Mouse (Mus musculus): ENCODE data around the gene Fos. TPM values are rescaled to one million over a fixed set of nuclear protein-coding genes. Genes with fewer than 3 reads are reported as not detected.
A peak's percentile ranks its signal among the peaks of the same experiment; 100 is the strongest.

Gene Fos
- 1.8 TPM in 2 replicates for polyA plus RNA-seq (2015; fragmentation: Nextera tagmentation; extraction: Ambion mirVana)

- peak within 1 kb of the TSS; percentile 96 for H3K4me2 ChIP-seq (ENCODE audit: low read length)
- no peaks in the 10 kb centered on the region for H3K9me3 ChIP-seq (replicated peaks; ENCODE audit: control insufficient read depth, low read length, poor library complexity, severe bottlenecking)
- H3K9ac ChIP-seq (ENCODE audit: low read depth, low read length), result peak within 1 kb of the TSS; percentile 65
- no peaks in the 10 kb centered on the region for H3K36me3 ChIP-seq (ENCODE audit: control insufficient read depth, insufficient read depth, low read length)
- peak within 1 kb of the TSS; percentile 55; the same call in 1 of the 2 replicates for H3K27ac ChIP-seq (ENCODE audit: low read length)
- peaks cover 26% of the 10 kb centered on the region for H3K4me1 ChIP-seq (ENCODE audit: control insufficient read depth, insufficient read depth, low read length)
- peak; percentile 91 for ATAC-seq
- WGBS, result under 1% methylated on average over 56 of the region's 56 CpGs
- H3K27me3 ChIP-seq (ENCODE audit: control insufficient read depth, insufficient read depth, low read depth, low read length), result peaks cover 13% of the 10 kb centered on the region
- peak within 1 kb of the TSS; percentile 47 for H3K4me3 ChIP-seq (ENCODE audit: low read depth, low read length)
Observed at GRCm38 (mm10) chr12:85473481-85474297, at the start of gene Fos. TSS of gene Fos (plus strand) at chr12:85473890.

- 95% methylated on average over 11 of the region's 11 CpGs for WGBS
- ATAC-seq, result no peak
- Histone ChIP-seq H3K4me2 (ENCODE audit: low read length) (no peak overlapping the region), H3K9ac (ENCODE audit: low read depth, low read length) (no peak overlapping the region), H3K36me3 (ENCODE audit: control insufficient read depth, insufficient read depth, low read length) (no peaks in the 10 kb centered on the region), H3K27me3 (ENCODE audit: control insufficient read depth, insufficient read depth, low read depth, low read length) (no peaks in the 10 kb centered on the region), H3K4me1 (ENCODE audit: control insufficient read depth, insufficient read depth, low read length) (no peaks in the 10 kb centered on the region), H3K4me3 (ENCODE audit: low read depth, low read length) (no peak overlapping the region), H3K9me3 (replicated peaks; ENCODE audit: control insufficient read depth, low read length, poor library complexity, severe bottlenecking) (no peaks in the 10 kb centered on the region), H3K27ac (ENCODE audit: low read length) (no peak overlapping the region)
Observed at GRCm38 (mm10) chr12:85425721-85426120, 48.0 kb upstream of the Fos start.

- Histone ChIP-seq H3K9ac (ENCODE audit: low read depth, low read length) (no peak overlapping the region), H3K36me3 (ENCODE audit: control insufficient read depth, insufficient read depth, low read length) (no peaks in the 10 kb centered on the region), H3K27ac (ENCODE audit: low read length) (no peak overlapping the region), H3K4me1 (ENCODE audit: control insufficient read depth, insufficient read depth, low read length) (no peaks in the 10 kb centered on the region), H3K9me3 (replicated peaks; ENCODE audit: control insufficient read depth, low read length, poor library complexity, severe bottlenecking) (no peaks in the 10 kb centered on the region), H3K4me3 (ENCODE audit: low read depth, low read length) (no peak overlapping the region), H3K27me3 (ENCODE audit: control insufficient read depth, insufficient read depth, low read depth, low read length) (no peaks in the 10 kb centered on the region), H3K4me2 (ENCODE audit: low read length) (no peak overlapping the region)
- 55% methylated on average over 10 of the region's 10 CpGs for WGBS
- no peak for ATAC-seq
Observed at GRCm38 (mm10) chr12:85426126-85426525, 47.6 kb upstream of the Fos start.

- Histone ChIP-seq H3K4me1 (ENCODE audit: control insufficient read depth, insufficient read depth, low read length) (no peaks in the 10 kb centered on the region), H3K27ac (ENCODE audit: low read length) (no peak overlapping the region), H3K36me3 (ENCODE audit: control insufficient read depth, insufficient read depth, low read length) (no peaks in the 10 kb centered on the region), H3K9me3 (replicated peaks; ENCODE audit: control insufficient read depth, low read length, poor library complexity, severe bottlenecking) (no peaks in the 10 kb centered on the region), H3K27me3 (ENCODE audit: control insufficient read depth, insufficient read depth, low read depth, low read length) (no peaks in the 10 kb centered on the region), H3K4me2 (ENCODE audit: low read length) (no peak overlapping the region), H3K9ac (ENCODE audit: low read depth, low read length) (no peak overlapping the region), H3K4me3 (ENCODE audit: low read depth, low read length) (no peak overlapping the region)
- no peak for ATAC-seq
- 86% methylated on average over 7 of the region's 7 CpGs for WGBS
Observed at GRCm38 (mm10) chr12:85427802-85428201, 45.9 kb upstream of the Fos start.

GRCm38 (mm10) chr12:85429999-85430398 is 43.7 kb upstream of the Fos start:
- no peak overlapping the region for H3K9ac ChIP-seq (ENCODE audit: low read depth, low read length)
- H3K4me2 ChIP-seq (ENCODE audit: low read length), result no peak overlapping the region
- H3K36me3 ChIP-seq (ENCODE audit: control insufficient read depth, insufficient read depth, low read length), result no peaks in the 10 kb centered on the region
- WGBS, result 80% methylated on average over 4 of the region's 4 CpGs
- ATAC-seq, result no peak
- no peaks in the 10 kb centered on the region for H3K4me1 ChIP-seq (ENCODE audit: control insufficient read depth, insufficient read depth, low read length)
- no peaks in the 10 kb centered on the region for H3K27me3 ChIP-seq (ENCODE audit: control insufficient read depth, insufficient read depth, low read depth, low read length)
- no peak overlapping the region for H3K4me3 ChIP-seq (ENCODE audit: low read depth, low read length)
- no peak overlapping the region for H3K27ac ChIP-seq (ENCODE audit: low read length)
- no peaks in the 10 kb centered on the region for H3K9me3 ChIP-seq (replicated peaks; ENCODE audit: control insufficient read depth, low read length, poor library complexity, severe bottlenecking)

GRCm38 (mm10) chr12:85430434-85430833 is 43.3 kb upstream of the Fos start:
- 59% methylated on average over 6 of the region's 6 CpGs for WGBS
- no peak overlapping the region for H3K27ac ChIP-seq (ENCODE audit: low read length)
- no peak overlapping the region for H3K9ac ChIP-seq (ENCODE audit: low read depth, low read length)
- peaks cover 3% of the 10 kb centered on the region for H3K4me1 ChIP-seq (ENCODE audit: control insufficient read depth, insufficient read depth, low read length)
- no peaks in the 10 kb centered on the region for H3K27me3 ChIP-seq (ENCODE audit: control insufficient read depth, insufficient read depth, low read depth, low read length)
- H3K36me3 ChIP-seq (ENCODE audit: control insufficient read depth, insufficient read depth, low read length), result no peaks in the 10 kb centered on the region
- no peak for ATAC-seq
- H3K4me3 ChIP-seq (ENCODE audit: low read depth, low read length), result no peak overlapping the region
- H3K9me3 ChIP-seq (replicated peaks; ENCODE audit: control insufficient read depth, low read length, poor library complexity, severe bottlenecking), result no peaks in the 10 kb centered on the region
- no peak overlapping the region for H3K4me2 ChIP-seq (ENCODE audit: low read length)

GRCm38 (mm10) chr12:85433850-85434249 is 39.8 kb upstream of the Fos start:
- ATAC-seq, result no peak
- no peak overlapping the region for H3K9ac ChIP-seq (ENCODE audit: low read depth, low read length)
- no peak overlapping the region for H3K4me2 ChIP-seq (ENCODE audit: low read length)
- H3K9me3 ChIP-seq (replicated peaks; ENCODE audit: control insufficient read depth, low read length, poor library complexity, severe bottlenecking), result no peaks in the 10 kb centered on the region
- H3K36me3 ChIP-seq (ENCODE audit: control insufficient read depth, insufficient read depth, low read length), result no peaks in the 10 kb centered on the region
- no peak overlapping the region for H3K27ac ChIP-seq (ENCODE audit: low read length)
- peaks cover 29% of the 10 kb centered on the region for H3K4me1 ChIP-seq (ENCODE audit: control insufficient read depth, insufficient read depth, low read length)
- 6% methylated on average over 3 of the region's 3 CpGs for WGBS
- no peak overlapping the region for H3K4me3 ChIP-seq (ENCODE audit: low read depth, low read length)
- no peaks in the 10 kb centered on the region for H3K27me3 ChIP-seq (ENCODE audit: control insufficient read depth, insufficient read depth, low read depth, low read length)

GRCm38 (mm10) chr12:85434526-85434925 is 39.2 kb upstream of the Fos start:
- H3K4me1 ChIP-seq (ENCODE audit: control insufficient read depth, insufficient read depth, low read length), result peaks cover 29% of the 10 kb centered on the region
- no peak overlapping the region for H3K4me3 ChIP-seq (ENCODE audit: low read depth, low read length)
- H3K27me3 ChIP-seq (ENCODE audit: control insufficient read depth, insufficient read depth, low read depth, low read length), result no peaks in the 10 kb centered on the region
- no peak for ATAC-seq
- H3K9ac ChIP-seq (ENCODE audit: low read depth, low read length), result no peak overlapping the region
- H3K36me3 ChIP-seq (ENCODE audit: control insufficient read depth, insufficient read depth, low read length), result no peaks in the 10 kb centered on the region
- no peaks in the 10 kb centered on the region for H3K9me3 ChIP-seq (replicated peaks; ENCODE audit: control insufficient read depth, low read length, poor library complexity, severe bottlenecking)
- no peak overlapping the region for H3K27ac ChIP-seq (ENCODE audit: low read length)
- WGBS, result 53% methylated on average over 5 of the region's 5 CpGs
- no peak overlapping the region for H3K4me2 ChIP-seq (ENCODE audit: low read length)

GRCm38 (mm10) chr12:85436021-85436621 is 37.6 kb upstream of the Fos start:
- Histone ChIP-seq H3K9me3 (replicated peaks; ENCODE audit: control insufficient read depth, low read length, poor library complexity, severe bottlenecking) (no peaks in the 10 kb centered on the region), H3K9ac (ENCODE audit: low read depth, low read length) (peak overlapping the region; percentile 36; the same call in 1 of the 2 replicates), H3K4me3 (ENCODE audit: low read depth, low read length) (no peak overlapping the region), H3K4me2 (ENCODE audit: low read length) (peak overlapping the region; percentile 21), H3K27me3 (ENCODE audit: control insufficient read depth, insufficient read depth, low read depth, low read length) (no peaks in the 10 kb centered on the region), H3K36me3 (ENCODE audit: control insufficient read depth, insufficient read depth, low read length) (no peaks in the 10 kb centered on the region), H3K27ac (ENCODE audit: low read length) (peak overlapping the region; percentile 77), H3K4me1 (ENCODE audit: control insufficient read depth, insufficient read depth, low read length) (peaks cover 29% of the 10 kb centered on the region)
- peak; percentile 82 for ATAC-seq
- WGBS, result 37% methylated on average over 10 of the region's 10 CpGs
